Mouse (Mus musculus) ES-Bruce4 (cell line): ENCODE data around the gene Abat. TPM values are rescaled to one million over a fixed set of nuclear protein-coding genes. Genes with fewer than 3 reads are reported as not detected.

Experiments
- H3K27ac ChIP-seq: 2 replicates; pipeline ENCODE4 v1.5.1; 2012; ENCODE audit warnings: low read length, inconsistent platforms; ENCODE audit not compliant: insufficient read depth
- H3K27me3 ChIP-seq: 2 replicates; pipeline ENCODE4 v1.6.1; 2012; ENCODE audit warnings: mild to moderate bottlenecking, low read length, inconsistent platforms; ENCODE audit not compliant: control insufficient read depth, poor library complexity, insufficient read depth, severe bottlenecking
- H3K36me3 ChIP-seq: 2 replicates; pipeline ENCODE4 v1.6.1; 2012; ENCODE audit warnings: inconsistent platforms, mild to moderate bottlenecking, low read length, moderate library complexity; ENCODE audit not compliant: control insufficient read depth, poor library complexity, insufficient read depth, severe bottlenecking
- H3K4me1 ChIP-seq: one replicate; pipeline ENCODE4 v1.8.1; 2011; ENCODE audit warnings: low read length; ENCODE audit not compliant: control insufficient read depth, insufficient read depth
- H3K4me3 ChIP-seq: 2 replicates; pipeline ENCODE4 v1.5.1; 2011; ENCODE audit warnings: low read depth, mild to moderate bottlenecking, low read length
- H3K9ac ChIP-seq: 2 replicates; pipeline ENCODE4 v1.6.1; 2012; ENCODE audit warnings: low read depth, mild to moderate bottlenecking, inconsistent platforms; ENCODE audit not compliant: poor library complexity, severe bottlenecking
- H3K9me3 ChIP-seq: replicated peaks from 2 replicates; pipeline ENCODE4 v1.6.1; 2012; ENCODE audit warnings: mild to moderate bottlenecking, low read length, inconsistent platforms; ENCODE audit not compliant: control insufficient read depth, poor library complexity, insufficient read depth, severe bottlenecking
- CTCF ChIP-seq: IDR thresholded peaks from one replicate; pipeline ENCODE4 v1.8.1; 2011; ENCODE audit warnings: low read depth, low read length
- EP300 ChIP-seq: IDR thresholded peaks from 2 replicates; pipeline ENCODE4 v1.6.1; 2011; ENCODE audit warnings: low read depth, low read length; ENCODE audit not compliant: insufficient read depth
- POLR2A ChIP-seq: IDR thresholded peaks from one replicate; pipeline ENCODE4 v1.8.1; 2011; ENCODE audit warnings: low read length; ENCODE audit not compliant: insufficient read depth
- polyA plus RNA-seq: library from polyadenylated mRNA; stranded (reverse); fragments of >200 nt; gene quantifications from 2 replicates; pipeline ENCODE4 v1.2.4, GENCODE M21; 2011; ENCODE audit warnings: low read depth; ENCODE audit not compliant: missing spikeins, insufficient read depth, insufficient read length

Abat gene
- polyA plus RNA-seq, 1 experiment = 2.8 TPM

- no peak for TF ChIP-seq EP300
- no peak for TF ChIP-seq CTCF
- no peak for TF ChIP-seq POLR2A
- H3K27ac ChIP-seq = no peak overlapping the region
- no peaks in the 10 kb centered on the region for H3K9me3 ChIP-seq
- no peaks in the 10 kb centered on the region for H3K27me3 ChIP-seq
- no peaks in the 10 kb centered on the region for H3K36me3 ChIP-seq
- no peak overlapping the region for H3K9ac ChIP-seq
- H3K4me1 ChIP-seq = no peaks in the 10 kb centered on the region
- no peak overlapping the region for H3K4me3 ChIP-seq
Measured at GRCm38 (mm10) chr16:8514180-8514579, 951 bp downstream of the Abat start.

GRCm38 (mm10) chr16:8520525-8520924, 7.3 kb downstream of the Abat start:
- H3K4me3 ChIP-seq = no peak overlapping the region
- H3K9ac ChIP-seq = no peak overlapping the region
- H3K27me3 ChIP-seq = no peaks in the 10 kb centered on the region
- TF ChIP-seq POLR2A = no peak
- no peaks in the 10 kb centered on the region for H3K4me1 ChIP-seq
- no peaks in the 10 kb centered on the region for H3K36me3 ChIP-seq
- H3K27ac ChIP-seq = no peak overlapping the region
- H3K9me3 ChIP-seq = no peaks in the 10 kb centered on the region

- Histone ChIP-seq H3K36me3 (no peaks in the 10 kb centered on the region), H3K9ac (no peak overlapping the region), H3K27me3 (no peaks in the 10 kb centered on the region), H3K27ac (no peak overlapping the region), H3K9me3 (no peaks in the 10 kb centered on the region), H3K4me1 (no peaks in the 10 kb centered on the region), H3K4me3 (no peak overlapping the region)
- TF ChIP-seq POLR2A = no peak
- no peak for TF ChIP-seq EP300
- no peak for TF ChIP-seq CTCF
Measured at GRCm38 (mm10) chr16:8521322-8521721, 8.1 kb downstream of the Abat start.

GRCm38 (mm10) chr16:8523480-8524144, 10.4 kb downstream of the Abat start:
- H3K4me1 ChIP-seq = no peaks in the 10 kb centered on the region
- H3K9me3 ChIP-seq = no peaks in the 10 kb centered on the region
- no peaks in the 10 kb centered on the region for H3K27me3 ChIP-seq
- TF ChIP-seq EP300 = no peak
- TF ChIP-seq CTCF = no peak
- no peak for TF ChIP-seq POLR2A
- H3K4me3 ChIP-seq = no peak overlapping the region
- H3K36me3 ChIP-seq = no peaks in the 10 kb centered on the region
- H3K27ac ChIP-seq = no peak overlapping the region
- H3K9ac ChIP-seq = no peak overlapping the region

- TF ChIP-seq CTCF (no peak), POLR2A (no peak), EP300 (no peak)
- Histone ChIP-seq H3K4me1 (no peaks in the 10 kb centered on the region), H3K36me3 (no peaks in the 10 kb centered on the region), H3K27me3 (no peaks in the 10 kb centered on the region), H3K9me3 (no peaks in the 10 kb centered on the region), H3K9ac (no peak overlapping the region), H3K4me3 (no peak overlapping the region), H3K27ac (no peak overlapping the region)
Measured at GRCm38 (mm10) chr16:8524163-8524847, 11.1 kb downstream of the Abat start.

GRCm38 (mm10) chr16:8525293-8525692, 12.1 kb downstream of the Abat start:
- H3K27me3 ChIP-seq = no peaks in the 10 kb centered on the region
- H3K9ac ChIP-seq = no peak overlapping the region
- no peaks in the 10 kb centered on the region for H3K9me3 ChIP-seq
- no peaks in the 10 kb centered on the region for H3K36me3 ChIP-seq
- no peak overlapping the region for H3K4me3 ChIP-seq
- H3K27ac ChIP-seq = no peak overlapping the region
- no peaks in the 10 kb centered on the region for H3K4me1 ChIP-seq
- no peak for TF ChIP-seq POLR2A
